Mouse (Mus musculus): ENCODE measurements around the gene Ube2g1. TPM values are rescaled to one million over a fixed set of nuclear protein-coding genes. Genes with fewer than 3 reads are reported as not detected.
"Not testable (repeated sequence)": the region's sequence is repeated elsewhere in the genome, so short reads cannot be mapped to it uniquely, and the experiment has no call there.

Ube2g1 gene
- polyA plus RNA-seq, 1 experiment from 2014 or later: 69.8 TPM

DNA sequence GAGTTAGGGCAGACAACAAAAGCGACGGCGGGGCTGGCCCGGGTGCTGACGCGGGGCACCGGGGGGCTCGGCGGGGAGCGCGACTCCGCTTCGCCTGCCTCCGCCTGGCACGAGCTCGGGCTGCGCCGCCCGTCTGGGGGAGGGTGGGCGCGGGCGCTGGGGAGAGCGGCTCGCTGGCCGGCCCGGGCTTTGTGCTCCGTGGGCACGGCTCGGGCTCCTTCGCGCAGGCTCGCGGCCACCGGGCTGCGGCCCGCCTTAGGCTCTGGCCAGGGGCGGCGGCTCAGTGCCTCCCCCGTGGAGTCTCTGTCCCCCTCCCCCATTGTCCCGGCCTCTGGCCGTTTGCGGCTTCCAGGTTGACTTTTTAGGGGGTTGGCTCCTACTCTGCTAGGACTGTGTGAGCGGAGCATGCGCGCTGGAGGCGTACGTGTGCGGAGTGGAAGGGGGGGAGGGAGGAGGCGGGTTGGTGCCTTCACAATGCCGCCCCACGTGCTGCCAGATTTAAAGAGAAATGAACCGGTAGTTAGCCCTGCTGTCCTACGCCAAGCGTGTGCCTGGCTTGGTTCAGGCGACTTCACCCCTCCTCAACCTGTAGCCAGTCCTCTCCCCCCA, 1.1 kb downstream of the Ube2g1 start:
- no peaks in the 10 kb centered on the region for H3K36me3 ChIP-seq
- no peaks in the 10 kb centered on the region for H3K27me3 ChIP-seq
- no peaks in the 10 kb centered on the region for H3K9me3 ChIP-seq (replicated peaks)
- peak overlapping the region; percentile 99 for H3K4me3 ChIP-seq (replicated peaks)
- peak; percentile 91 for ATAC-seq (replicated peaks; ENCODE audit: low FRiP score)
- H3K4me2 ChIP-seq: peak overlapping the region; percentile 68
- under 1% methylated on average over 41 of the region's 55 CpGs for whole genome bisulfite sequencing
- peaks cover 8% of the 10 kb centered on the region for H3K4me1 ChIP-seq
- peak overlapping the region; percentile 95 for H3K9ac ChIP-seq
- peak overlapping the region; percentile 99 for H3K27ac ChIP-seq

DNA sequence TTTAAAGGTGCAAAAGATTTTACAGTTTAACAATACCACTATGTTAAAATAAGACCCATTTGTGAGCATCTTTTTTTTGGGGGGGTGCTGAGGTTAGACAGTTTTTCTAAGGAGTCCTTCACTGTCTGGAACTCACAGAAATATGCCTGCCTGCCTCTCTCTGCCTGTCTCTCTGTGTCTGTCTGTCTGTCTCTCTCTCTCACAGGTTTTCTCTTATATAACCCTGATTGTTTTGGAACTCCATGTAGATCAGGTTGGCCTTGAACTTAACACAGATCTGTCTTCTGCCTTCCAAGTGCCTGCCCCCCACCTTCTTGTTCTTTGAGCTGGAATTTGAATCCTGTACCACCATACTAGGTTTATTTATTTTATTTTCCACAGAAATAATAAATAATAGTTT, 2.2 kb downstream of the Ube2g1 start:
- no peak for ATAC-seq (replicated peaks; ENCODE audit: low FRiP score)
- no peak overlapping the region for H3K27ac ChIP-seq
- H3K9ac ChIP-seq: no peak overlapping the region
- H3K4me2 ChIP-seq: 0 out of 2 replicates have a peak overlapping the region, but pooled peaks have one; percentile 25
- H3K4me1 ChIP-seq: peaks cover 8% of the 10 kb centered on the region
- no peak overlapping the region for H3K4me3 ChIP-seq (replicated peaks)
- H3K9me3 ChIP-seq (replicated peaks): no peaks in the 10 kb centered on the region
- H3K27me3 ChIP-seq: no peaks in the 10 kb centered on the region
- H3K36me3 ChIP-seq: no peaks in the 10 kb centered on the region

DNA sequence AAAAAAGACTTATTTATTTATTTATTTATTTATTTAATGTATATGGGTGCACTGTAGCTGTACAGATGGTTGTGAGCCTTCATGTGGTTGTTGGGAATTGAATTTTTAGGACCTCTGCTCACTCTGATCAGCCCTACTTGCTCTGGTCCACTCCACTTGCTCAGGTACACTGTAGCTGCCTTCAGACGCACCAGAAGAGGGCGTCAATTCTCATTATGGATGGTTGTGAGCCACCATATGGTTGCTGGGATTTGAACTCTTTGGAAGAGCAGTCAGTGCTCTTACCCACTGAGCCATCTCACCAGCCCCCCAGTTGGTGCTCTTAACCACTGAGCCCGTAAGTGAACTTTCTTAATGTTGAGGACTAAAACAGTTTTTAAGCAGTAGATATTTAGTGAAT, 7.3 kb downstream of the Ube2g1 start:
- H3K36me3 ChIP-seq; ATAC-seq (replicated peaks; ENCODE audit: low FRiP score); H3K4me3 ChIP-seq (replicated peaks); H3K4me2 ChIP-seq; H3K4me1 ChIP-seq; H3K27ac ChIP-seq; H3K27me3 ChIP-seq; H3K9ac ChIP-seq; H3K9me3 ChIP-seq (replicated peaks): not testable (repeated sequence)
- 84% methylated on average over 3 of the region's 3 CpGs for WGBS

DNA sequence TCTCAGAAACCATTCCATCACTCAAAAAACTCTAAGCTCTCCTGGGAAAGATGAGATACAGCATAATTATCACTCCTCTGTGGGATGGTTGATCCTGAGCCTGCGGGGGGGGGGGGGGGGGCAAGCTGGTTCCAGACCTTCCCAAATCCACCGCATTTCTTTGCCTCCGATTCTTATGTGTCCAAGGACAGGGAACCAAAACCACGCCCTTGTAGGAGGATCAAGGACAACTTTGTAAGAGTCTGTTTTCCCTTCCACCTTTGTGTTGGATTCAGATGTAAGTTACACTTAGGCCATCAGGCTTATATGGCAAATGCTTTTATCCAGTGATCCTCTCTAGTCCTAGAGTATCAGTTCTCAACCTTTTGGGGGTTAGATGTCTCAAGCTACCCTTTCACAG, 8.8 kb downstream of the Ube2g1 start:
- peaks cover 5% of the 10 kb centered on the region; the same call in 1 of the 2 replicates for H3K36me3 ChIP-seq
- no peaks in the 10 kb centered on the region for H3K27me3 ChIP-seq
- H3K9ac ChIP-seq: no peak overlapping the region
- WGBS: 87% methylated on average over 4 of the region's 4 CpGs
- H3K27ac ChIP-seq: no peak overlapping the region
- no peak for ATAC-seq (replicated peaks; ENCODE audit: low FRiP score)
- no peaks in the 10 kb centered on the region for H3K9me3 ChIP-seq (replicated peaks)
- H3K4me3 ChIP-seq (replicated peaks): no peak overlapping the region
- no peak overlapping the region for H3K4me2 ChIP-seq
- no peaks in the 10 kb centered on the region for H3K4me1 ChIP-seq

DNA sequence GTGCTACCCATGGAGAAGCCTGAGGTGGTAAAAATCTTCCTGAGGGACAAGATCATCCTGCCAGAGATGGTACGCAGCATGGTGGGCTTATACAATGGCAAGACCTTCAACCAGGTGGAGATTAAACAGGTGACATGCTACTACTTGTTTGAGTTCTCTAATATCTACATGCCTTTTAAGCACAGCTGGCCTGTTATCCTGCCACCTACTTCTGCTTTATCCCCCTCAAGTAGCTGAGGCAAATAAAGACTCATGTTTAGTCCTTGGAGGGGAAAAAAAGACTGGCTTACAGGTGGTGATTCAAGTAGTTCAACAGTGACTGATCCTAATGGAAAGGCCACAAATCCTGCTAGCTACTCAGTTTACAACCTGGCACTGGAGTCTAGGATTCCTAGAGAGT, 11.4 kb downstream of the Ube2g1 start:
- ATAC-seq (replicated peaks; ENCODE audit: low FRiP score): no peak
- Histone ChIP-seq H3K4me1 (no peaks in the 10 kb centered on the region), H3K4me3 (replicated peaks) (no peak overlapping the region), H3K9ac (no peak overlapping the region), H3K36me3 (peaks cover 5% of the 10 kb centered on the region; the same call in 1 of the 2 replicates), H3K27me3 (no peaks in the 10 kb centered on the region), H3K27ac (no peak overlapping the region), H3K4me2 (no peak overlapping the region), H3K9me3 (replicated peaks) (no peaks in the 10 kb centered on the region)
- WGBS: 88% methylated on average over 1 of the region's 1 CpGs

- Histone ChIP-seq H3K9me3 (replicated peaks) (no peaks in the 10 kb centered on the region), H3K4me2 (no peak overlapping the region), H3K9ac (no peak overlapping the region), H3K4me1 (peaks cover 8% of the 10 kb centered on the region), H3K36me3 (0 out of 2 replicates have a peak, but pooled peaks cover 4% of the 10 kb centered on the region), H3K27ac (no peak overlapping the region), H3K27me3 (no peaks in the 10 kb centered on the region), H3K4me3 (replicated peaks) (no peak overlapping the region)
- ATAC-seq (replicated peaks; ENCODE audit: low FRiP score): no peak
- 64% methylated on average over 4 of the region's 4 CpGs for WGBS
Measured at GRCm38 (mm10) chr11:72642730-72643129, 35.6 kb downstream of the Ube2g1 start.

GRCm38 (mm10) chr11:72645386-72645785, 38.3 kb downstream of the Ube2g1 start:
- ATAC-seq (replicated peaks; ENCODE audit: low FRiP score): no peak

GRCm38 (mm10) chr11:72650347-72650746, 43.3 kb downstream of the Ube2g1 start:
- Histone ChIP-seq H3K27ac (no peak overlapping the region), H3K4me2 (no peak overlapping the region), H3K27me3 (no peaks in the 10 kb centered on the region), H3K36me3 (no peaks in the 10 kb centered on the region), H3K9ac (no peak overlapping the region), H3K4me3 (replicated peaks) (no peak overlapping the region), H3K4me1 (0 out of 2 replicates have a peak, but pooled peaks cover 2% of the 10 kb centered on the region), H3K9me3 (replicated peaks) (no peaks in the 10 kb centered on the region)
- no peak for ATAC-seq (replicated peaks; ENCODE audit: low FRiP score)
- WGBS: 77% methylated on average over 2 of the region's 2 CpGs

More at GRCm38 (mm10) chr11:72645386-72645785, 38.3 kb downstream of the Ube2g1 start:
- Histone ChIP-seq H3K4me3 (replicated peaks) (no peak overlapping the region), H3K27ac (no peak overlapping the region), H3K27me3 (no peaks in the 10 kb centered on the region), H3K4me1 (peaks cover 8% of the 10 kb centered on the region), H3K4me2 (no peak overlapping the region), H3K9ac (no peak overlapping the region), H3K36me3 (0 out of 2 replicates have a peak, but pooled peaks cover 4% of the 10 kb centered on the region), H3K9me3 (replicated peaks) (no peaks in the 10 kb centered on the region)
- 29% methylated on average over 5 of the region's 5 CpGs for WGBS

GRCm38 (mm10) chr11:72659918-72660317, 52.8 kb downstream of the Ube2g1 start:
- 0 out of 2 replicates have a peak, but pooled peaks cover 2% of the 10 kb centered on the region for H3K36me3 ChIP-seq
- H3K4me2 ChIP-seq: no peak overlapping the region
- H3K27me3 ChIP-seq: no peaks in the 10 kb centered on the region
- no peak overlapping the region for H3K4me3 ChIP-seq (replicated peaks)
- no peaks in the 10 kb centered on the region for H3K4me1 ChIP-seq
- no peak overlapping the region for H3K27ac ChIP-seq
- no peak for ATAC-seq (replicated peaks; ENCODE audit: low FRiP score)
- H3K9me3 ChIP-seq (replicated peaks): no peaks in the 10 kb centered on the region
- H3K9ac ChIP-seq: no peak overlapping the region

DNA sequence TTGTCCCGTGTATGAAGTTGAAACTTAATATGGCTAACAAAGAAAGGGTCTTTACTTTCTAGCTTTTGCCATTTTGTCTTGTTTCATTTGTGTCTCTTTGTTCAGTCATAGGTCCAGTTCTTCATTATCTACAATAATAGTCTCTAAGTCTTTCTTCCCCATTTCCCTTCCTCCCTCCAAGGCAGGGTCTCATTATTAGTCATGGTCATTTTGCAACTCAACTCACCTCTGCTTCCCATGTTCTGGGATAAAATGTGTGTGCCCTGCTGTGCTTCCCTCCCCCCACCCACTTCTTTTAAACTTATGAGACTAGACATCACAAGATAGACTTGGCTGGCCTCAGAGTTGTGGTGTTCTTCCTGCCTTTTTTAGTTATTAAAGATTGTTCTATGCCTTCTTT, 53.3 kb downstream of the Ube2g1 start:
- Histone ChIP-seq H3K4me1 (no peaks in the 10 kb centered on the region), H3K36me3 (0 out of 2 replicates have a peak, but pooled peaks cover 2% of the 10 kb centered on the region), H3K27ac (no peak overlapping the region), H3K27me3 (no peaks in the 10 kb centered on the region), H3K4me2 (no peak overlapping the region), H3K9me3 (replicated peaks) (no peaks in the 10 kb centered on the region), H3K4me3 (replicated peaks) (no peak overlapping the region), H3K9ac (no peak overlapping the region)
- ATAC-seq (replicated peaks; ENCODE audit: low FRiP score): no peak
- 96% methylated on average over 1 of the region's 1 CpGs for WGBS

- Histone ChIP-seq H3K9ac (no peak overlapping the region), H3K27ac (no peak overlapping the region), H3K4me1 (no peaks in the 10 kb centered on the region), H3K27me3 (no peaks in the 10 kb centered on the region), H3K4me3 (replicated peaks) (no peak overlapping the region), H3K36me3 (0 out of 2 replicates have a peak, but pooled peaks cover 5% of the 10 kb centered on the region), H3K4me2 (no peak overlapping the region), H3K9me3 (replicated peaks) (no peaks in the 10 kb centered on the region)
- WGBS: 87% methylated on average over 4 of the region's 4 CpGs
- ATAC-seq (replicated peaks; ENCODE audit: low FRiP score): no peak
Measured at GRCm38 (mm10) chr11:72664641-72665040, 57.6 kb downstream of the Ube2g1 start.

DNA sequence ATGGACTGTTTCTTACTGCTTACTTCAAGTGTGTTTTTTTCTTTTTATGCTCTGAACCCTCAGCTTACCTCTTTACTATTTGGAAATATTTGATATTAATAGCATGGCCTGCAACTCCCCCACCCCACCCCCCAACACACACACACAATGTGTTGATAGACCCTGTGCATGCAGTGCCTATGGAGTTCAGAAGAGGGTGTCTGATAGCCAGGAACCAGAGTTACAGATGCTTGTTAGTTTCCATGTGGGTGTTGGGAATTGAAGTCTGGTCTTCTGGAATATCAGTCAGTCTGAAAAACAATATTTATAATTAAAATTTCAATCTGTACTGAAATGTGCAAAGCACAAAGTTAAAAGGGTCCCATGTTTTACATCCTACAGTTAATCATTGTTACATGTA, 63.6 kb downstream of the Ube2g1 start:
- no peaks in the 10 kb centered on the region for H3K9me3 ChIP-seq (replicated peaks)
- 0 out of 2 replicates have a peak, but pooled peaks cover 10% of the 10 kb centered on the region for H3K36me3 ChIP-seq
- H3K27me3 ChIP-seq: no peaks in the 10 kb centered on the region
- ATAC-seq (replicated peaks; ENCODE audit: low FRiP score): no peak
- no peak overlapping the region for H3K27ac ChIP-seq
- H3K4me2 ChIP-seq: no peak overlapping the region
- H3K9ac ChIP-seq: no peak overlapping the region
- H3K4me3 ChIP-seq (replicated peaks): no peak overlapping the region
- no peaks in the 10 kb centered on the region for H3K4me1 ChIP-seq

All from kidney, embryonic 15.5 days (tissue).